Mouse (Mus musculus) CH12.LX (cell line): ENCODE data around the gene Tlr2.

Experiments used
- CTCF ChIP-seq, 2 experiments: IDR thresholded peaks in 1 of 2; conservative IDR thresholded peaks in 1 of 2; 2 replicates each; pipeline ENCODE4 v1.5.1; 2011 to 2012; ENCODE audit warnings: low read depth in 2 of 2, low read length in 2 of 2, improper control_type of control experiment in 1 of 2, inconsistent platforms in 1 of 2, mild to moderate bottlenecking in 1 of 2, moderate library complexity in 1 of 2
- EP300 ChIP-seq: IDR thresholded peaks from 2 replicates; pipeline ENCODE4 v1.6.1; 2011; ENCODE audit warnings: low read length, improper control_type of control experiment
- HCFC1 ChIP-seq: IDR thresholded peaks from 2 replicates; pipeline ENCODE4 v1.6.1; 2012; ENCODE audit warnings: low read depth, mild to moderate bottlenecking, inconsistent platforms, low read length, improper control_type of control experiment
- MXI1 ChIP-seq: IDR thresholded peaks from 2 replicates; pipeline ENCODE4 v1.6.1; 2011; ENCODE audit warnings: mild to moderate bottlenecking, low read depth, low read length, improper control_type of control experiment
- POLR2A ChIP-seq: IDR thresholded peaks from 2 replicates; pipeline ENCODE4 v1.6.1; 2011; ENCODE audit warnings: low read depth, mild to moderate bottlenecking, improper control_type of control experiment, low read length
- TCF12 ChIP-seq: IDR thresholded peaks from 2 replicates; pipeline ENCODE4 v1.6.1; 2014; ENCODE audit warnings: low read depth, mild to moderate bottlenecking, inconsistent platforms, low read length, improper control_type of control experiment
- USF1 ChIP-seq: IDR thresholded peaks from 2 replicates; pipeline ENCODE4 v1.6.1; 2014; ENCODE audit warnings: low read depth, mild to moderate bottlenecking, inconsistent platforms, low read length, improper control_type of control experiment

GRCm38 (mm10) chr3:83836685-83837084 lies 4.9 kb downstream of the Tlr2 start:
- TF ChIP-seq POLR2A (no peak), TCF12 (no peak), USF1 (no peak), CTCF (conservative IDR thresholded peaks at IDR 0.05 in 1 of 2, IDR thresholded peaks at IDR 0.05 in 1 of 2; ENCODE audit: low read depth in 2 of 2, low read length in 2 of 2) (no peak), EP300 (no peak), MXI1 (no peak), HCFC1 (no peak)
